Mouse (Mus musculus): ENCODE results near the gene Pald1.

DNA sequence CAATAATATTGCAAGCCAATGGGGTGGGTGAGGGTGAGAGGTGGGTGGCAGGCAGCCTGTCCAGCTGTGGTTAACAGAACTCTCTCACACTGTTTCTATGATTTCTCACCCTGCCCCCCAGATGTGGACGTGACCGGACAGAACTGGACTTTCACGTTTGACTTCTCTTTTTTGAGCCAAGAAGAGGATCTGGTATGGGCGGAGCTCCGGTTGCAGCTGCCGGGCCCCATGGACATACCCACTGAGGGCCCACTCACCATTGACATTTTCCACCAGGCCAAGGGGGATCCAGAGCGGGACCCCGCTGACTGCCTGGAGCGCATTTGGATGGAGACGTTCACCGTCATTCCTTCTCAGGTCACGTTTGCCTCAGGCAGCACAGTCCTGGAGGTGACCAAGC lies 39.5 kb upstream of the Pald1 start:
- TF ChIP-seq GATA1 (IDR thresholded peaks at IDR 0.05; ENCODE audit: low read length) (no peak), TAL1 (IDR thresholded peaks at IDR 0.05; ENCODE audit: low read length) (no peak)
